Mouse (Mus musculus) spleen, adult 10 weeks (tissue): ENCODE results near the gene Tceal6. TPM values are rescaled to one million over a fixed set of nuclear protein-coding genes. Genes with fewer than 3 reads are reported as not detected.

Experiments
- polyA plus RNA-seq: library from polyadenylated mRNA; stranded (reverse); fragments of 350-450 nt; fragmentation: Illumina TruSeq; extraction: RNeasy Lipid Tissue Mini Kit (QIAGEN cat#74804); gene quantifications from one replicate; pipeline ENCODE4 v1.2.3, GENCODE M21; 2015; ENCODE audit warnings: low replicate concordance; ENCODE audit not compliant: insufficient read depth

The Tceal6 gene
- polyA plus RNA-seq: not detected

GRCm38 (mm10) chrX:135210436-135211221, at the start of gene Tceal6:
Tceal6 (minus strand) TSS chrX:135210687.

GRCm38 (mm10) chrX:135177532-135177931, 33.0 kb downstream of the Tceal6 start, which contains the start of gene Gm15023:
Gm15023 (minus strand) TSS chrX:135177632.

Other genes with a start within 250 kb of the Tceal6 start
- 0.55 TPM for gene Nxf2, start 245.9 kb downstream of the Tceal6 start, polyA plus RNA-seq
- gene Zmat1, start 201.5 kb downstream of the Tceal6 start, polyA plus RNA-seq: 18.4 TPM
- gene Gm15023, start 33.1 kb downstream of the Tceal6 start, polyA plus RNA-seq: not detected
- not detected for gene Pramel3, start 91.6 kb upstream of the Tceal6 start, polyA plus RNA-seq
- not detected for gene Gm5128, start 162.6 kb upstream of the Tceal6 start, polyA plus RNA-seq
- not detected for gene Gm7903, start 223.1 kb upstream of the Tceal6 start, polyA plus RNA-seq